Mouse (Mus musculus) spleen, adult 2 months (tissue): ENCODE data around the gene Fam199x.
A peak's percentile ranks its signal among the peaks of the same experiment; 100 is the strongest.

Experiments
- CTCF ChIP-seq: fragments of 200-500 bp; IDR thresholded peaks from 2 replicates; pipeline ENCODE4 v1.5.1; 2011; ENCODE audit warnings: mild to moderate bottlenecking, inconsistent platforms; ENCODE audit not compliant: insufficient read depth, insufficient read length, insufficient replicate concordance; ENCODE audit errors: extremely low read depth
- POLR2A ChIP-seq: fragments of 200-500 bp; IDR thresholded peaks from 2 replicates; pipeline ENCODE4 v1.6.1; 2011; ENCODE audit warnings: low read depth, low read length, inconsistent platforms

DNA sequence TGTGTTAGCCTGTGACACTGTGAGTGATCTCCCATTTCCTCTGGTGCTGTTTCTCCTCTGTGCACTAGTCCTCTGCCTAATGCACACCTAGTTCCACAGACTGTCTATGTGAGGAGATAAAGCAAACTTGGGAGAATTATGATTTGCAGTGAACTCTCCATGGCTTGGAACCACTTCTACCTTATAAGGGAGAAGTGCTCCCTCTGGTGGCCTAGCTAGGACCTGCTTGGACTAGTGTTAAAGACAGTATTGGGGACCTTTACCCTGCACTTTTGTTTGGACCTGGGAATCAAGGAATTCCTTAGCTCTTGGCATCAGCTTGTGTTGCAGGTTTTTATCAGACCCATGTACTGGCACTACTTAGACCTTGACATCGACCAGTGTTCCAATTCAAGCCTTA is 30.1 kb upstream of the Fam199x start:
- peak; percentile 28; the same call in 1 of the 2 replicates for TF ChIP-seq CTCF
- TF ChIP-seq POLR2A: no peak
